Mouse (Mus musculus): ENCODE data around the gene Toporsl.

DNA sequence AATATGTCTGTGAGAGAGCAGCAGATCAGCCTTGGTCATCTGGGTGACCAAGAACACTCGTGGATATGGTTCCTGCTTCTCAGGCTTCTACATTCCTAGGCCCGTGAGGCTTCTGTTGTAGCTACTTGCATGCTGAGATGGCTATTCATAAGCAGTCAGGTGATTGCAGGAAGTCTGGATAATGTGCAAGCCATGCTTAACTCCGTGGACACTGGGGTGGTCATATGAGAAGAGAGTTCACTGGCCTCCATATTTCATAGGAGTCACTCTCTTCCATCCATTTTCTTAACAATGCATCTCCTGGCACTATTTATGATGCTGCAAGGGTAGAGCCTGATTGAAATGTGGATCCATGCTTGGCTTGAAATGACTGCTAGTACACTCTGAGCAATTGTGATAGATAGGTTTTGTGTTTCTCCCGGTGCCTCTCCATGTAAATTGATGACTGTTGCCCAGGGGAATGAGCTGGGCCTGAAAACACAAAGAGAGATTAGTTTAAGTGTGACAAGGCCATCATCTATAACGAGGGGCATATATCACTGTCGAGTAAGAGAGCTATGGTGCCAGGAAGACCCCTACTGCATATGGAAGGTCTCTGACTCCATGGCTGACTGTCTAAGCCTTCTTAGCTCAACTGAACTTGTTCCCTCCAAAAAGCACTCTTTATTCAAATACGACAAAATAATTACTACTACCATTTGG, 2.3 kb downstream of the Toporsl start:
- TF ChIP-seq CTCF (IDR thresholded peaks at IDR 0.05; ENCODE audit: low read depth, low read length), result no peak
- TF ChIP-seq POLR2A (IDR thresholded peaks at IDR 0.05; ENCODE audit: extremely low read depth, insufficient read depth, low read length), result no peak
